Mouse (Mus musculus): ENCODE measurements around the gene Nin.

GRCm38 (mm10) chr12:70015936-70016335, 97.6 kb downstream of the Nin start:
- TF ChIP-seq CTCF (IDR thresholded peaks at IDR 0.05; ENCODE audit: insufficient read depth, low read length) (no peak), POLR2A (IDR thresholded peaks at IDR 0.05; ENCODE audit: borderline replicate concordance, extremely low read depth, low read depth, low read length) (no peak)
